Mouse (Mus musculus) natural killer cell, adult 2 months (primary cell): Measurements from ENCODE around the gene Trim58.

ENCODE experiments used
- DNase-seq, 2 experiments: peaks; one replicate each; pipeline ENCODE4 v3.0.0; 2022; ENCODE audit warnings: low spot score in 2 of 2

Gene Trim58

GRCm38 (mm10) chr11:58640272-58640867 lies at the start of gene Trim58:
Gene Trim58, plus strand, starts transcription at chr11:58640465.
- no peak for DNase-seq

- DNase-seq: no peak
These were observed 45.5 kb upstream of the Trim58 start, which contains the start of gene Olfr324 for GRCm38 (mm10) chr11:58594814-58595213. Gene Olfr324, plus strand, starts transcription at chr11:58595114.

DNA sequence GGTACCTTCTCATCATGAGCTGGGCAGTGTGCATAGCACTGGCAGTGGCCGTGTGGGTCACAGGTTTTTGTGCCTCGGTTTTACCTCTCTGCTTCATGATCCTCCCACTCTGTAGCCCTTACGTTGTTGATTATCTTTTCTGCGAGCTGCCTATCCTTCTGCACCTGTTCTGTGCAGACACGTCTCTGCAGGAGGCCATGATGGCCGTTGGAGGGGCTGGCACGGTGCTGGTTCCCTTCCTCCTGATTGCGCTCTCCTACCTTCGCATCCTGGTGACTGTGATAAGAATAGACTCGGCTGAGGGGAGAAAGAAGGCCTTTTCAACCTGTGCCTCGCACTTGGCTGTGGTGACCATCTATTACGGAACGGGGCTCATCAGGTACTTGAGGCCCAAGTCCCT lies 42.4 kb upstream of the Trim58 start:
- DNase-seq: no peak

GRCm38 (mm10) chr11:58602062-58602461 lies 38.2 kb upstream of the Trim58 start:
- DNase-seq: no peak

DNA sequence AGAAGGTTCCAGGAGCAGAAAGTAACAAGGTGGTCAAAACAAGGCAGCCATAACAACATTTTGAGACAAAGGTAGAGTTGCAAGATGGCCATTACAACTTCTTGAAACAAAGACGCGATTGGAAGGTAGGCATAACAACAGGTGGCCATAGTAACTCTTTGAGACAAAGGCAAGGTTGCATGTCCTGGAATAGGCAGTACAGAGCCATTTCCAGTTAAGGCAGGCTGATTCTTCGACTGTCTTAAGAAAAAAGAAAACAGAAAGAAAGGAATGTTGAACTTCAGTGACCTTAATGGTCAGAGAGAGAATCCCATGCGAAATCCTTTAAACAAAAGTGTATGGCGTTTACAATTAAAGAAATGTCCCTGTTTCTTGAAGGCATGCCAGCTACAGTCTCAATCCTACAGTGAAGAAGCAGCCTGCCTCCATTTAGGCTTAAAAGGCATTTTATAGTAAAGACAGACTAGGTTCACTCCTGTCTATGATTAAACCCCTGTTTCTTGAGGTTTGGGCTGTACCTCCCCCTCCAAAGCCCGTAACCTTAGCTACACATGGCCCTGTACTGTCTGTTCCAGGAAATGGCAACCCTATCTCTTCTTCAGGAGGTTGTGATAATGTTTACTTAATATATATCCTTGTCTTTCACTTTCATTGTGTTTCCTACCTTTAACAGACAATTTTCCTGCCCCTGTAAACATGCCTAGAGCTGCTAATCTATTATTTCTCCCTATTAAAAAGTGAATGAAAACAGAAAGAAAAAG lies 37.3 kb upstream of the Trim58 start:
- no peak for DNase-seq

GRCm38 (mm10) chr11:58604688-58605087 lies 35.6 kb upstream of the Trim58 start:
- no peak for DNase-seq

- DNase-seq: no peak
These were observed 35.0 kb upstream of the Trim58 start for GRCm38 (mm10) chr11:58605228-58605627.

DNA sequence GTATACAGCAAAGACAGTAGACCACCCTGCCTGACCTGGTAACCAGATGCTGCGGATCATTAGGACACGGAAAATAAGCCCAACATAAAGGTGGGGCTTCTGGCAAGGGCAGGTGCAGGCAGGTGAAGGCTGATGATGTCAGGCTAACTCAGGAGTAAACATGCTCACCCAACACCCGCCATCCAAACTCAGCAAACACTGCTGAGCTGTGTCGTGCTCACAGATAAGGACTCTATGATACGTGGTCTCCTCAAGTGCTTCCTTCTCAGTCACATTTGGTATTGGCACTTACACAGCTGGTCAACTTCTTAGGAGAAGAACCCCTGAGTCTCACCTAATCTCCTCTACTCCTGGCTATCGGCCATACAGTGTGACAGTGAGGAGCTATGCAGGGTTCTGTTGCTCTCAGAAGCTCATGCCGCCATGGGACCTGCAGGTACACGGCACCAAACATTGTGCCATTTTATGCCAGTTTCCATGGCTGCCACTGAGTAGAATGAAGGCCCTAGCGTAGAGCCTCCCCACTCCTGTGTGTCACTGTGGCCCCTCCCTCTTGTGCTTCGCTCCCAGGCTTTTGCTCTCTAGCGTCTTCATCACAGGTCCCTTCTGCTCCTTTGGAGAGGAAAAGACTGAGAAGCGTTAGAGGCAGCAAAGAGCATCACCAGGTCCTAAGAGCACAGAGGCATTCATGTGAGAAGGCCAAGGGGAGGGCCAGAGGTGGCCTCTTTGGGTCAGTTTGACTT lies 33.9 kb upstream of the Trim58 start:
- no peak for DNase-seq

GRCm38 (mm10) chr11:58607030-58607429 lies 33.2 kb upstream of the Trim58 start:
- no peak for DNase-seq

DNA sequence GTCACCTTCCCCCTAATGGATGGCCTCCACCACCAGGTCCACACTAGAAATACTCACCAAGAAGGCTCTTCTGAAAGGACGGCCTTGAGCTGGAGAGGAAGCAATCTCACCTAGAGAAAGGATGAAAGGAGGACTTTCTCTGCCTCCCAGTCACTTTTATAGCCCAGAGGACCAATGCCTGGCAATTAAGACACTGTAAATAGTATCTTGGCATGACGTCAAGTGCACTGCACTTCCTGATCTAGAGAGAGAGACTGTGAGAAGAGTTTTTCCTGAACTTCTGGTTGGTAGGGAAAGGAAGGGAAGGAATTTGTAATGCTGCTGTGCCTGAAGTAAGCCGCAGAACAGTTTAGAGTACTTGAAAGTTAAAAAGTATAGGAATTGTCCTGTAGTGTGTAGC lies 26.9 kb upstream of the Trim58 start:
- no peak for DNase-seq

DNA sequence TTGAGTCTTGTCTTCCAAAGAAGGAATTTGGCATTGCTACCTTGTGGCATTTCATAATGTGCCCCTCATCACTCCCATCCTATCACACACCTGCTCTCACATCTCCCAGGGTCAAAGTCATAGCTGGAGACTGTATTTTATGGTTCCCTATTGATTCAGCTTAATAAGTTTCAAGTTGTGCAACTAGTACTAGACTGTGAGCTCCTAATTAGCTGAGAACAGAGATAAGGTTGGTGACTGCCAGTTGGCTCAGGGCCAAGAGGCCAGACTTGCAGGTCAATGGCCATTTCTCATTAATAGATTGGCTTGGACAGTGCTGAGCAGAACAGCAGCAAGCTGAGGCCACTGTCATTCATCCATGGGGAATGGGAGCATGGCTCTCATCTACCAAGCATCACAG lies 25.7 kb upstream of the Trim58 start:
- DNase-seq: no peak

GRCm38 (mm10) chr11:58615975-58616374 lies 24.3 kb upstream of the Trim58 start, which contains the start of gene 2210407C18Rik:
Gene 2210407C18Rik, minus strand, starts transcription at chr11:58616075.
- no peak for DNase-seq

GRCm38 (mm10) chr11:58618369-58618768 lies 21.9 kb upstream of the Trim58 start:
- no peak for DNase-seq

GRCm38 (mm10) chr11:58618793-58619192 lies 21.5 kb upstream of the Trim58 start:
- DNase-seq: no peak

DNA sequence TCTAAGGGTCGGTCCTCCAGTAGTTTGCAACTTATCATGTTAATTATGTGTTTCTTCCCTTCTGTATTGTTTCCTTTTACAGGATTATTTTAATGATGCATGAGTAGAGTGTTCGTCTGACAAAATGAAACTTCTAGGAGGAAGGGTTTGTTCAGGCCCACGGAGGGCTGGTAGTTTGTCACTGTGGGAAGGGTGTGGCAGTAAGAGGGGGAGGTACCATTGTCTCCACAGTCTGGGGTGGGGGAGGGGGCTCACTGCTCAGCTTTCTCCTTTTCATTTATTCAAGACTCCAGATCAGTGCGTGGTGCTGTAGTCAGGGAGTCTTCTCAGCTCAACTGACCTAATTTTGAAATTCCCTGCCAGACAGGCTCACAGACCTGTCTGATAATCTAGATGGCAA lies 14.1 kb upstream of the Trim58 start:
- no peak for DNase-seq

- DNase-seq: no peak
These were observed 9.9 kb upstream of the Trim58 start, which contains the start of gene Olfr323 for GRCm38 (mm10) chr11:58630401-58630800. Gene Olfr323, minus strand, starts transcription at chr11:58630501.

- no peak for DNase-seq
These were observed 5.4 kb upstream of the Trim58 start for GRCm38 (mm10) chr11:58634878-58635277.

GRCm38 (mm10) chr11:58636376-58636977 lies 3.8 kb upstream of the Trim58 start:
- peak; percentile 20 to 48 for DNase-seq

DNA sequence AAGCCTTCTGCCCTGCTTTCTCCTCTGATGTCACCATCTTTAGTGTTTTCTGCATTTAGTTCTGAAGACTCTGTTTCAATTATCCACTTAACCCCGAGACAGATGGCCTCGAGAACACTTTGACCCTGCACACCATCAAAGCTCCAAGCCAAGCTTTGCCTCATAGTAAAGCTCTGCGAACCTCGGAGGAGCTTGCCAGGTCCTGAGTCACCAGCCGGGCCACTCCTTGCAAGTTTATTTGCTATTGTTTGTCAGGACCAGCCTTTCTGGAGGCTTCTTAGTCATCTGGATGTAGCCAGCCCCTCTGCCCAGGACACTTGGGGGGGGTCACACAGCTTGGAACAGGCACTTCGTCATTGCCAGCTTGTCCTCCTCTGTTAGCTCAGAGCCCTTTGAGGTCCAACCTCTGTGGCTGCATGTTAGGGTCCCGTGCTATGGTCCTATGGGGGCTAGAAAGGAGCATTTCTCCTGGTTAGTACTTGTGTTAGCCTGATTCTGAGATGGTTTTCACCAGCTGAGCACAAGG lies 2.0 kb upstream of the Trim58 start:
- no peak for DNase-seq

DNA sequence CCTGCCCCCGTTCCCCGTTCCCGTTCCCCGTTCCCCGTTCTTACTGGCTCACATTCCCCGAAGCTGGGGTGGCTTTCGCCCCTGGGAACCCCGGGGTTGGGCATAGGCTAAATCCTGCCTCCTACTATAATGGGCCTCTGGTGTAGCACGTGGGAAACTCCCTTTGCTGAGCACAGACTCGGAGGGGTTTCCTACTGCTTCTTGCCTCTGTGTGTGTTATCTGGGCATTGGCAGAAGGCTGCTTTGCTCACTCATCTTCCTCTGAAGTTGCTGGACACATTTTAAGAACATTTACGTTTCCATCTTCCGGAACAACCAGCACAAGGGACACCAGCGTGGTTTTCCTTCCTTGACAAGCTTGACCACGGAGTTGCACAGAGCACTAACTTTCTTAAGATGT lies 792 bp downstream of the Trim58 start:
- DNase-seq: no peak

DNA sequence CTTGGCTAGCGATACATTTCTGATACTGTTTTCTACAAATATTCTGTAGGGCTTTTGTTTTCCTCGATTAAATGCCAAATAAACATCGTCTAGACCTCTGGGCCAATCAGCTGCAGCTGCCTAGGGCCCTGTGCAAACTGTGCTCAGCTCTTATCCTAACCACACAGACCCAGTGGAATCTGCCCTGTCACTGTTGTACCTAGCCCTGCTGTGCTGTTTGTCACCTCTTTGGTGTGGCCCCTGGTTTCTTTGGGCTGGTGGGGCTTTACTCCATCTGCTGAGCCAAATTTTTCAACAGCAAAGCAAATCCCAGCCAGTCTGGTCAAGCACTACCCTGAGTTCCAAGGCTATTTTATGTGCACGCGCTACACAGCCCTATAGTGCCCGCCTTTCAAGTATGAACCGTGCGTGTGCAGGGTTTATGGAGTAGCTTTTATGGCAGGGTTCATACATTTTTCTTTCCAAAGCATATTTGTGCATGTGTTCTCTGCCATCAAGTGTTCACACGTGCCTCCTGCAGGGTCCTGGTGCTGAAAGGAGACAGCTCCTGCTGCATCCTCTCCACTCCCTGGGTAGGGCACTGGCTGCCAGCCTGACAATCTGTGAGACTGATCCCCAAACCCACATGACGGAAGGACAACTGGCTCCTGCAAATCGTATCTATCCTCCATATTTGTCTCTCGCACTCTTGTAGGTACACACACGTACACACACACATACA lies 1.5 kb downstream of the Trim58 start:
- DNase-seq: no peak
